Mouse (Mus musculus): ENCODE measurements around the gene Kansl1l. TPM values are rescaled to one million over a fixed set of nuclear protein-coding genes. Genes with fewer than 3 reads are reported as not detected.

Kansl1l gene
- polyA plus RNA-seq, 1 experiment, result 10.4 TPM

GRCm38 (mm10) chr1:66691772-66692171 lies 125.6 kb downstream of the Kansl1l start:
- Histone ChIP-seq H3K4me3 (replicated peaks; ENCODE audit: insufficient read depth, low read depth, low read length) (no peak overlapping the region), H3K27ac (ENCODE audit: insufficient read depth, low read length) (no peak overlapping the region), H3K27me3 (ENCODE audit: control insufficient read depth, insufficient read depth, low read length) (no peaks in the 10 kb centered on the region), H3K4me1 (ENCODE audit: control insufficient read depth, insufficient read depth, low read length) (no peaks in the 10 kb centered on the region)
- TF ChIP-seq POLR2A (IDR thresholded peaks at IDR 0.05; ENCODE audit: borderline replicate concordance, insufficient read depth, low read length) (no peak), CTCF (IDR thresholded peaks at IDR 0.05; ENCODE audit: borderline replicate concordance, insufficient read depth, low read depth, low read length) (no peak)
- WGBS, result 67% methylated on average over 3 of the region's 3 CpGs
- no peak for DNase-seq

DNA sequence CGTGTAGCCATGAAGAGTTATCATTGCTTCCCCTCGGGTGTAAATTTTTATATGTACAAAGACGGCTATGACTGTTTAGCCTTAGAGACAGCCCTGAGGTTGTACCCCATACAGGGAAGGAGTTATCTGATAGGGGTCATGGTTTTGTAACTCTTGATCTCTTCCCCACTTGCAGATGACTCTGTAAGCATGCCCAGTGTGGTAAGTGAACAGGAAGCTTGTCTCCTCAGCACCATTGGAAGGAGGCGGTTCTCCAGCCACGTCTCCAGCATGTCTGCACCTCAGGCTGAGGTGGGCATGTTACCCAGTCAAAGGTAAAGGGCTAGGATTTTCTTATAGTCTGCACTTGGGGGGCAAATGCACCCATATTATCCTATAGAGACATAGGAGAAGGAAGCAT lies 134.4 kb downstream of the Kansl1l start:
- no peak overlapping the region for H3K27ac ChIP-seq (ENCODE audit: insufficient read depth, low read length)
- H3K27me3 ChIP-seq (ENCODE audit: control insufficient read depth, insufficient read depth, low read length), result no peaks in the 10 kb centered on the region
- TF ChIP-seq CTCF (IDR thresholded peaks at IDR 0.05; ENCODE audit: borderline replicate concordance, insufficient read depth, low read depth, low read length) (no peak), POLR2A (IDR thresholded peaks at IDR 0.05; ENCODE audit: borderline replicate concordance, insufficient read depth, low read length) (no peak)
- DNase-seq, result no peak
- H3K4me3 ChIP-seq (replicated peaks; ENCODE audit: insufficient read depth, low read depth, low read length), result no peak overlapping the region
- WGBS, result 93% methylated on average over 5 of the region's 5 CpGs
- H3K4me1 ChIP-seq (ENCODE audit: control insufficient read depth, insufficient read depth, low read length), result no peaks in the 10 kb centered on the region

- H3K27ac ChIP-seq (ENCODE audit: insufficient read depth, low read length), result no peak overlapping the region
- TF ChIP-seq POLR2A (IDR thresholded peaks at IDR 0.05; ENCODE audit: borderline replicate concordance, insufficient read depth, low read length) (no peak), CTCF (IDR thresholded peaks at IDR 0.05; ENCODE audit: borderline replicate concordance, insufficient read depth, low read depth, low read length) (no peak)
- H3K4me3 ChIP-seq (replicated peaks; ENCODE audit: insufficient read depth, low read depth, low read length), result no peak overlapping the region
- WGBS, result 15% methylated on average over 2 of the region's 2 CpGs
- H3K4me1 ChIP-seq (ENCODE audit: control insufficient read depth, insufficient read depth, low read length), result no peaks in the 10 kb centered on the region
- DNase-seq, result no peak
- no peaks in the 10 kb centered on the region for H3K27me3 ChIP-seq (ENCODE audit: control insufficient read depth, insufficient read depth, low read length)
Measured at GRCm38 (mm10) chr1:66678662-66679061, 138.7 kb downstream of the Kansl1l start.

DNA sequence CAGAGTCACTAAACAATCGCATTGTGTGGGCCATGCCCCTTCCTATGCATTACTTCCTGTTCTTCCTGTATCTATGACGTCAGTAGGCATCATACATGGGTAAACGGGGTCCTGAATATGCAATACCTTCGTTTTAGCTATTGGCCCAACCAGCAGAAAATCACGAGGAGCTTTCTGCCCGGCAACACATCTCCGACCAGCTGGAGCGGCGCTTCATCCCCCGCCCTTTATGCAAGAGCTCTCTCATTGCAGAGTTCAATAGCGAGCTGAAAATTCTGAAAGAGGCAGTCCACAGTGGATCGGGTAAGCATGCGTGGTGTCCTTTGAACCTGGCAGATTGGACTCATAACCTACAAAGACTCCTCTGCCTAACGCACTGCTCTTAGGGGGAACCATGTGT lies 139.4 kb downstream of the Kansl1l start:
- TF ChIP-seq CTCF (IDR thresholded peaks at IDR 0.05; ENCODE audit: borderline replicate concordance, insufficient read depth, low read depth, low read length), result no peak
- no peak for TF ChIP-seq POLR2A (IDR thresholded peaks at IDR 0.05; ENCODE audit: borderline replicate concordance, insufficient read depth, low read length)
- WGBS, result 64% methylated on average over 14 of the region's 14 CpGs
- no peak for DNase-seq

DNA sequence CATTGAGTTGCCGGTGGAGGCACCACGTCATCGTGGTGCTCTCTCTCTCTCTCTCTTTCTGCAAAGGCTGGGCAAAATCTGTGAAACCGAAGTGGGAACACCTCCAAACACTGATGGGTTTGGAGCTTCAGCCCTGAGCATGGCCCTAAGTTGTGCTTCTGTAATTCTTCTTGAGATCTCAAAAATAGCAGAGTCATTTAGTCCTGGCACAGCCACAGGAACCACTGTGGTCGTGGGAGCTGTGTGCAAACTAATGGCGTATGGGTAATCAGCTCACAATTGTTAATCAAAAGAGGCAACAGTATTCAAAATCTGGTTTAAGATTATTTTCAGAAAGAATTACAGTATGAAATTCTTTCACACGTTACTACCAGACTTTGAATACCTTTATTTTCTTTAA lies 144.6 kb downstream of the Kansl1l start:
- TF ChIP-seq CTCF (IDR thresholded peaks at IDR 0.05; ENCODE audit: borderline replicate concordance, insufficient read depth, low read depth, low read length), result no peak
- no peak for TF ChIP-seq POLR2A (IDR thresholded peaks at IDR 0.05; ENCODE audit: borderline replicate concordance, insufficient read depth, low read length)
- WGBS, result 87% methylated on average over 7 of the region's 7 CpGs
- DNase-seq, result no peak

More for the DNA sequence above, 139.4 kb downstream of the Kansl1l start:
- H3K4me3 ChIP-seq (replicated peaks; ENCODE audit: insufficient read depth, low read depth, low read length), result no peak overlapping the region
- H3K27me3 ChIP-seq (ENCODE audit: control insufficient read depth, insufficient read depth, low read length), result no peaks in the 10 kb centered on the region
- no peaks in the 10 kb centered on the region for H3K4me1 ChIP-seq (ENCODE audit: control insufficient read depth, insufficient read depth, low read length)
- no peak overlapping the region for H3K27ac ChIP-seq (ENCODE audit: insufficient read depth, low read length)

DNA sequence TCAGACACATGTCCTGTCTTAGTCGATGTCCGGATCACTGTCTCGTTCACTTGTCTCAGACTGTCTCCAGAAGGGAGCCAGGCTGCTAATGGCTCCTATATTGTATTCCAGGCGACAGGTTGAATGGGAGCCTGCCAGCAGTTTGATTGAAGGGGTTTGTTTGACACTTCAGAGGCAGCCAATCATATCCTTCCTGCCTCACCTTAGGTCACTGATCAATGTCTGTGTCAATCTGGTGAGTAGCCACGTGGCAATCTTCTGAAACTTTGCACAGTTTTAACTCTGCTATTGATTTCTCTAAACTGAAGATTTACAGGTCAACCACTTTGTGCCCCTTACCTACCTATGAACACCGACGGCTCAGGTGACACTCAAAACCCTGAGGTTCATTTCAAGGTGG lies 145.9 kb downstream of the Kansl1l start:
- WGBS, result 66% methylated on average over 7 of the region's 7 CpGs

More for the DNA sequence above, 144.6 kb downstream of the Kansl1l start:
- H3K27me3 ChIP-seq (ENCODE audit: control insufficient read depth, insufficient read depth, low read length), result no peaks in the 10 kb centered on the region
- no peak overlapping the region for H3K27ac ChIP-seq (ENCODE audit: insufficient read depth, low read length)
- H3K4me1 ChIP-seq (ENCODE audit: control insufficient read depth, insufficient read depth, low read length), result no peaks in the 10 kb centered on the region
- no peak overlapping the region for H3K4me3 ChIP-seq (replicated peaks; ENCODE audit: insufficient read depth, low read depth, low read length)

More for the DNA sequence above, 145.9 kb downstream of the Kansl1l start:
- no peak for TF ChIP-seq POLR2A (IDR thresholded peaks at IDR 0.05; ENCODE audit: borderline replicate concordance, insufficient read depth, low read length)
- no peak for TF ChIP-seq CTCF (IDR thresholded peaks at IDR 0.05; ENCODE audit: borderline replicate concordance, insufficient read depth, low read depth, low read length)
- H3K27ac ChIP-seq (ENCODE audit: insufficient read depth, low read length), result no peak overlapping the region
- H3K4me3 ChIP-seq (replicated peaks; ENCODE audit: insufficient read depth, low read depth, low read length), result no peak overlapping the region
- H3K27me3 ChIP-seq (ENCODE audit: control insufficient read depth, insufficient read depth, low read length), result no peaks in the 10 kb centered on the region
- DNase-seq, result no peak
- no peaks in the 10 kb centered on the region for H3K4me1 ChIP-seq (ENCODE audit: control insufficient read depth, insufficient read depth, low read length)

Other genes with a start within 250 kb of the Kansl1l start
- 23.7 and 29.5 TPM in 2 replicates for gene Rpe, start 116.7 kb downstream of the Kansl1l start, polyA plus RNA-seq (2012; rRNA removed)
- gene Acadl, start 45.7 kb upstream of the Kansl1l start, polyA plus RNA-seq (2012; rRNA removed), result 37.5 and 38.2 TPM in 2 replicates
- gene Myl1, start 127.8 kb upstream of the Kansl1l start, polyA plus RNA-seq (2012; rRNA removed), result 2.7 and 4.1 TPM in 2 replicates
- gene Lancl1, start 221.3 kb upstream of the Kansl1l start, polyA plus RNA-seq (2012; rRNA removed), result 200 and 201 TPM in 2 replicates

All from cerebellum, adult 2 months (tissue).